Mouse (Mus musculus) cerebellum, adult 2 months (tissue): ENCODE results near the gene Psme1.

ENCODE experiments used
- CTCF ChIP-seq: fragments of 200-500 bp; IDR thresholded peaks from 2 replicates; pipeline ENCODE4 v1.5.1; 2011; ENCODE audit warnings: low read depth, mild to moderate bottlenecking, control low read depth, low read length, moderate library complexity, borderline replicate concordance; ENCODE audit not compliant: insufficient read depth
- POLR2A ChIP-seq: fragments of 200-500 bp; IDR thresholded peaks from 2 replicates; pipeline ENCODE4 v1.6.1; 2011; ENCODE audit warnings: low read length, control low read depth, borderline replicate concordance; ENCODE audit not compliant: insufficient read depth

- TF ChIP-seq CTCF (no peak), POLR2A (no peak)
Observed at GRCm38 (mm10) chr14:55579511-55580496, 1.9 kb downstream of the Psme1 start.
